Mouse (Mus musculus) CH12.LX (cell line): ENCODE data around the gene Akap12. TPM values are rescaled to one million over a fixed set of nuclear protein-coding genes. Genes with fewer than 3 reads are reported as not detected.

Experiments
- DNase-seq: peaks from one replicate; pipeline ENCODE4 v3.0.0-alpha.2; 2013; ENCODE audit errors: extremely low read depth
- H3K27ac ChIP-seq: 2 replicates; pipeline ENCODE4 v1.5.1; 2012; ENCODE audit warnings: low read depth, mild to moderate bottlenecking, control low read depth, moderate library complexity; ENCODE audit not compliant: insufficient read depth
- H3K27me3 ChIP-seq: replicated peaks from 2 replicates; pipeline ENCODE3; 2012; ENCODE audit warnings: inconsistent platforms
- H3K36me3 ChIP-seq, 2 experiments: replicated peaks in 1 of 2; 2 replicates each; pipeline versions ENCODE3 to v1.6.1; 2012; ENCODE audit warnings: inconsistent platforms in 1 of 2, low read length in 1 of 2, mild to moderate bottlenecking in 1 of 2, mixed read lengths in 1 of 2, moderate library complexity in 1 of 2; ENCODE audit not compliant: control insufficient read depth in 1 of 2, insufficient read depth in 1 of 2
- H3K4me1 ChIP-seq, 2 experiments: 2 replicates each; pipeline ENCODE4 v1.6.1; 2012; ENCODE audit warnings: inconsistent platforms in 1 of 2, moderate library complexity in 1 of 2; ENCODE audit not compliant: insufficient read depth in 2 of 2, control insufficient read depth in 1 of 2
- H3K4me2 ChIP-seq: 2 replicates; pipeline ENCODE4 v1.6.1; 2012; ENCODE audit warnings: low read depth, mild to moderate bottlenecking, control low read depth; ENCODE audit not compliant: poor library complexity, insufficient read depth, severe bottlenecking
- H3K4me3 ChIP-seq, 3 experiments: fragments of 150-350 bp in 1 of 3; sonication (generic) in 1 of 3; replicated peaks in 1 of 3; 2 replicates each; pipeline versions ENCODE3 to v1.5.1; 2011 to 2012; ENCODE audit warnings: low read depth in 2 of 3, low read length in 2 of 3, mild to moderate bottlenecking in 2 of 3, moderate library complexity in 2 of 3, control low read depth in 1 of 3, improper control_type of control experiment in 1 of 3, inconsistent platforms in 1 of 3, mixed read lengths in 1 of 3; ENCODE audit not compliant: poor library complexity in 1 of 3
- H3K79me2 ChIP-seq: replicated peaks from 2 replicates; pipeline ENCODE4 v1.6.1; 2012; ENCODE audit warnings: mild to moderate bottlenecking, moderate library complexity; ENCODE audit not compliant: control insufficient read depth, poor library complexity, insufficient read depth, severe bottlenecking; ENCODE audit errors: extremely low read depth
- H3K9ac ChIP-seq: 2 replicates; pipeline ENCODE4 v1.6.1; 2012; ENCODE audit warnings: low read depth, mild to moderate bottlenecking, control low read depth, moderate library complexity; ENCODE audit not compliant: insufficient read depth
- H3K9me3 ChIP-seq: replicated peaks from 2 replicates; pipeline ENCODE3; 2012; ENCODE audit warnings: low read length, inconsistent platforms, mixed read lengths
- CHD1 ChIP-seq: IDR thresholded peaks from 2 replicates; pipeline ENCODE4 v1.6.1; 2012; ENCODE audit warnings: low read depth, low read length, improper control_type of control experiment, inconsistent platforms
- CHD2 ChIP-seq: IDR thresholded peaks from 2 replicates; pipeline ENCODE4 v1.6.1; 2011; ENCODE audit warnings: low read length, improper control_type of control experiment
- HCFC1 ChIP-seq: IDR thresholded peaks from 2 replicates; pipeline ENCODE4 v1.6.1; 2012; ENCODE audit warnings: low read depth, mild to moderate bottlenecking, inconsistent platforms, low read length, improper control_type of control experiment
- MAX ChIP-seq: IDR thresholded peaks from 2 replicates; pipeline ENCODE4 v1.6.1; 2011; ENCODE audit warnings: low read length, improper control_type of control experiment
- MAZ ChIP-seq: IDR thresholded peaks from 2 replicates; pipeline ENCODE4 v1.6.1; 2012; ENCODE audit warnings: low read depth, mild to moderate bottlenecking, inconsistent platforms, low read length, improper control_type of control experiment, moderate library complexity
- MEF2A ChIP-seq: IDR thresholded peaks from 2 replicates; pipeline ENCODE4 v1.6.1; 2014; ENCODE audit warnings: low read depth, mild to moderate bottlenecking, inconsistent platforms, low read length, improper control_type of control experiment, borderline replicate concordance
- MYC ChIP-seq: IDR thresholded peaks from 2 replicates; pipeline ENCODE4 v1.6.1; 2011; ENCODE audit warnings: low read depth, mild to moderate bottlenecking, improper control_type of control experiment, low read length
- POLR2A ChIP-seq: IDR thresholded peaks from 2 replicates; pipeline ENCODE4 v1.6.1; 2011; ENCODE audit warnings: low read depth, mild to moderate bottlenecking, improper control_type of control experiment, low read length
- POLR2AphosphoS2 ChIP-seq: IDR thresholded peaks from 2 replicates; pipeline ENCODE4 v1.6.1; 2011; ENCODE audit warnings: low read depth, low read length, improper control_type of control experiment
- RAD21 ChIP-seq: IDR thresholded peaks from 2 replicates; pipeline ENCODE4 v1.6.1; 2011; ENCODE audit warnings: low read depth, mild to moderate bottlenecking, low read length, improper control_type of control experiment, moderate library complexity
- RCOR1 ChIP-seq: conservative IDR thresholded peaks from 2 replicates; pipeline ENCODE4 v1.6.1; 2012; ENCODE audit warnings: low read depth, mild to moderate bottlenecking, inconsistent platforms, low read length, improper control_type of control experiment
- SIN3A ChIP-seq: IDR thresholded peaks from 2 replicates; pipeline ENCODE4 v1.6.1; 2012; ENCODE audit warnings: low read length, improper control_type of control experiment, inconsistent platforms
- SMC3 ChIP-seq: IDR thresholded peaks from 2 replicates; pipeline ENCODE4 v1.6.1; 2011; ENCODE audit warnings: low read depth, low read length, improper control_type of control experiment
- TBP ChIP-seq: conservative IDR thresholded peaks from 2 replicates; pipeline ENCODE4 v1.6.1; 2011; ENCODE audit warnings: low read depth, low read length, improper control_type of control experiment
- UBTF ChIP-seq: IDR thresholded peaks from 2 replicates; pipeline ENCODE4 v1.6.1; 2012; ENCODE audit warnings: low read depth, mild to moderate bottlenecking, inconsistent platforms, low read length, improper control_type of control experiment, moderate library complexity
- USF1 ChIP-seq: IDR thresholded peaks from 2 replicates; pipeline ENCODE4 v1.6.1; 2014; ENCODE audit warnings: low read depth, mild to moderate bottlenecking, inconsistent platforms, low read length, improper control_type of control experiment
- ZKSCAN1 ChIP-seq: IDR thresholded peaks from 2 replicates; pipeline ENCODE4 v1.6.1; 2012; ENCODE audit warnings: low read depth, inconsistent platforms, low read length, improper control_type of control experiment, borderline replicate concordance
- ZMIZ1 ChIP-seq: IDR thresholded peaks from 2 replicates; pipeline ENCODE4 v1.6.1; 2012; ENCODE audit warnings: low read depth, mild to moderate bottlenecking, inconsistent platforms, low read length, improper control_type of control experiment
- dilution Hi-C: fragments of 300-500 bp; cut with MboI; formaldehyde crosslinking; loops from 2 replicates; pipeline ENCODE4 v1.14.3; 2020; ENCODE audit warnings: low sequenced_read_pairs; ENCODE audit not compliant: extremely low pct_unique_long_range_greater_than_20kb, extremely low pct_ligation_motif_present
- in situ Hi-C: fragments of 300-500 bp; cut with MboI; formaldehyde crosslinking; loops from 3 replicates; pipeline ENCODE4 v1.14.3; 2019; ENCODE audit warnings: low sequenced_read_pairs, low pct_ligation_motif_present, low pct_unique_long_range_greater_than_20kb, mixed read lengths
- polyA plus RNA-seq: library from polyadenylated mRNA; unstranded; fragments of >175 nt; gene quantifications from 2 replicates; pipeline ENCODE4 v1.2.1, GENCODE M21; 2012; ENCODE audit warnings: low read depth; ENCODE audit not compliant: insufficient read length
- total RNA-seq, 2 experiments: library from RNA; depleted of rRNA; stranded (reverse); fragments of 300-350 nt in 1 of 2; fragments of >200 nt in 1 of 2; gene quantifications; 2 replicates each; pipeline ENCODE4 v1.2.3; 2012 to 2014

Akap12 gene
- total and polyA plus RNA-seq, 3 experiments, result 0.51 to 3.1 (median 1.7) TPM

DNA sequence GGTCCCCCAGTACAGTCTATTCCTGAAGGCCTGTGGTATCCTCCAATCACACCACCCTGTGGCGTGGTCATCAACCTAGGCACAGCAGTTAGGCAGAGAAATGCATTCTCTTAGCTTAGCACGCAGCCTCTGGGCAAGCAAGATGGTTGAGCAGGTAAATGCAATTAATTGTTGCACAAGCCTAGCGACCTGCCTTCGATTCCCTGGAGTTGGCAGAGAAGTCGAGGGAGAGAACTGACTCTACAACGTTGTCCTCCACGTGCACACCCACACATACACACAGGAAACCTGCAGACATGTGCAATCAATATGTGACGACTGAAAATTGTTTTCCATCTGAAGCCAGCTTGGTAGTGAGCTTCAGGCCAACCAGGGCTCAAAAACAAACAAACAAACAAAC, 57.7 kb downstream of the Akap12 start:
- no peaks in the 10 kb centered on the region for H3K79me2 ChIP-seq
- no peak for TF ChIP-seq UBTF
- TF ChIP-seq USF1, result no peak
- TF ChIP-seq MEF2A, result no peak
- TF ChIP-seq, all 38 proteins: peak for 0
- in situ Hi-C loops, result no loop called here
- no peak for DNase-seq
- Histone ChIP-seq H3K4me2 (no peak overlapping the region), H3K9me3 (peaks cover 2% of the 10 kb centered on the region), H3K4me3 (no peak overlapping the region), H3K27ac (no peak overlapping the region), H3K4me1 (peaks cover 0 to 7% of the 10 kb centered on the region in 2 experiments; a peak in 1 of 4 replicates), H3K27me3 (no peaks in the 10 kb centered on the region), H3K9ac (no peak overlapping the region), H3K36me3 (no peaks in the 10 kb centered on the region)
- dilution Hi-C loops, result no loop called here

DNA sequence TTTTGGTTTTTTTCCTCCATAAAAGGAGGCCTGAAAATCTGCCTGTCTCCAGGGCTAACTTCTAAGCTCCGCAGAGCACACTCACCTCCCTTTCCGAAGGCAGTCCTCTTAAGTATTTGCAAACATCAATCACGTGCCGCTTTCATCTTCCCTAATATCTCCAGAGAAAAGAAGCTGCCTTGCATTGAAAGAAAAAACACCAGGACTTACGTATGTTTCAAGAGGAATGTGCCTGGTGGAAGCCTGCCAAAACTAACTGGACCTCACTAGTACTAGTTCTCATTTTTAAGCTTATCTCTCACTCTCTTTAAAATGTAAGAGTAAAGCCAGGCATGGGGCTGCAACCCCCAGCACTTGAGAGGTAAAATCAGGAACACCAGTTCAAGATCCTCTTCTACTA, 59.4 kb downstream of the Akap12 start:
- H3K9me3 ChIP-seq, result peaks cover 2% of the 10 kb centered on the region
- H3K4me3 ChIP-seq, result no peak overlapping the region
- H3K4me1 ChIP-seq, result peaks cover 0 to 7% of the 10 kb centered on the region in 2 experiments; a peak in 1 of 4 replicates
- no peak overlapping the region for H3K9ac ChIP-seq
- in situ Hi-C loops (loop anchor here (25.0 kb wide), 2 partner anchors 238 to 788 kb away; partner anchors contain the start of gene Iyd), dilution Hi-C loops (no loop called here)
- H3K27me3 ChIP-seq, result no peaks in the 10 kb centered on the region
- no peak overlapping the region for H3K27ac ChIP-seq
- H3K36me3 ChIP-seq, result no peaks in the 10 kb centered on the region
- TF ChIP-seq ZMIZ1, result no peak
- no peak for TF ChIP-seq SIN3A
- no peak for TF ChIP-seq MEF2A
- no peak for TF ChIP-seq MAZ
- TF ChIP-seq ZKSCAN1, result no peak
- no peak for TF ChIP-seq SMC3
- no peak for TF ChIP-seq CHD1
- TF ChIP-seq MAX, result no peak
- TF ChIP-seq POLR2A, result no peak
- TF ChIP-seq RAD21, result no peak
- TF ChIP-seq POLR2AphosphoS2, result no peak
- no peak for TF ChIP-seq MYC
- no peak for TF ChIP-seq TBP
- no peak for TF ChIP-seq HCFC1
- no peak for TF ChIP-seq CHD2
- no peak for TF ChIP-seq RCOR1
- no peak for DNase-seq
- no peaks in the 10 kb centered on the region for H3K79me2 ChIP-seq
- no peak overlapping the region for H3K4me2 ChIP-seq
